Mouse (Mus musculus) liver, adult 2 months (tissue): Measurements from ENCODE around the gene Pak1.

Source experiments
- CTCF ChIP-seq: fragments of 200-500 bp; IDR thresholded peaks from 2 replicates; pipeline ENCODE4 v1.5.1; 2011; ENCODE audit warnings: low read depth, low read length, control low read depth
- POLR2A ChIP-seq: fragments of 200-500 bp; IDR thresholded peaks from 2 replicates; pipeline ENCODE4 v1.6.1; 2011; ENCODE audit warnings: low read length, control low read depth; ENCODE audit not compliant: insufficient read depth; ENCODE audit errors: extremely low read depth

GRCm38 (mm10) chr7:97780815-97781214, 7.5 kb upstream of the Pak1 start:
- TF ChIP-seq POLR2A (no peak), CTCF (no peak)
